Mouse (Mus musculus): Measurements from ENCODE around the gene Abcc4.

Abcc4 gene

DNA sequence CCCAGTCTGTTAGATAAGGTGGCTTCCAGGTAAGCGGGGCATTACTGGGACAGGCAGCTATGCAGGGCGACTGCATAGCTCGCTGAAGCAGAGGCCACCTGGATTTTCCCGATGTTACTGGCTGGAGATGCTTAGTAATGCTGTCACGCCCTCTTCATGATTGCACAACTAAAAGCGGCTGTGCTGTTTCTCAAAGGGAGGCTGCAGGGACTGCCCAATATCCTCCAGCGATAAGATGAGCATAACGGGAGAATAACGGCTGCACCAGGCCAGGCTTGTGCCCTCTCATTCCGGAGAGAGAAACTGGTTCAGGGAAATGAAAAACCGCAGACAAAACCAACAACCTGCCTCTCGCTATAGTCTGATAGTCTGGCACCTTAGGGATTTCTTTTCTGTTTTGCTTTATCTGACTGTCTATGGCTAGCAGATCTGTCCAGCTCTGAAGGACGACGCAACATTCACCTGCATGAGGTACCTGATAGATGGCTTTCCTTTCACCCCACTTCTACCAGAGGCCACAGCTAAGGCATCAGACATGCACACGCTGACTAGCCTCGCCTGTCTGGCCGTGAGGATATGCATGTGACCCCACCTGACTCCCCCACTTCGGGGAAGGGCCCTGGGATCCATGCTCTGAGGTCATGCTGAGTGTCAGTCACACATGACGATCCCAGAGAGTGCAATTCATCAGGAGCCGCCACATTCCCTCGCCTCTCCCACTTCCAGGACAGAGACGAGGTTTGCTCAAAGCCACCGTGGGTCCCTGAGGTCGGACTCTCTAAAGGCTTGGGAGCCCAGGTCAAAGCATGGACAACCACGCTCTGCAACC lies 67.4 kb downstream of the Abcc4 start:
- no peak for DNase-seq (ENCODE audit: low spot score)

DNA sequence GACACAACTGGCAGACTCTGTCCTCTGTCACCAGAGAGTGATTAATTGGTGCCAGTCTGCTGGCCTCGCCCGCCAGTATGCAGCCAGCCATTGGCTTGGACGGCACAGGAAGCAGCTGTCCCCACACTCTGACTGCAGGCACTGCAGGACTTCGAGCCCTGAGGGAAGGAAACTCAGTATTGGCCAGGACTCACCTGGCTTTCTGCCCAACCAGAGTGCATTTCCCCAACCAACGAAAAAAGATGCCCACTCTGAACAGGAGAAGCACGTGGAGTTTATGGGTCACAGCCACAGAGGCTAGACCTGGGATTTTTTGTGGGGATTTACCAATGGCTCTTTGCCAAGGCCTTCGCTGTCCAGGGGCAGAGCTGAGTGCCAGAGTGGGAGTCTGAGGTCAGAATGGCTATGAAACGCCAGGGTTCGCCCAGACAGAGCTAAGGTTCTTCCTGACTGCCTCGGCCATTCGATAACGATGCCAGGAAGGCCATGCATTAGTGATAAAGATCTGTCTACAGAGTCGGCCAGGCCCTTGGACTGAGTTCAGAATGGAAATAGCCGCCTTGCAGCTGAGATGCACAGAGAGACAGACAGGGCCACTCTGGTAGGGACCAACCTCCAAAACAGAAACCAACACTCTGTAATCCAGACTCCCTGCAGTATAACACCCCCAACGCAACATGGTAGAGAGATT lies 70.4 kb downstream of the Abcc4 start:
- no peak for DNase-seq (ENCODE audit: low spot score)

DNA sequence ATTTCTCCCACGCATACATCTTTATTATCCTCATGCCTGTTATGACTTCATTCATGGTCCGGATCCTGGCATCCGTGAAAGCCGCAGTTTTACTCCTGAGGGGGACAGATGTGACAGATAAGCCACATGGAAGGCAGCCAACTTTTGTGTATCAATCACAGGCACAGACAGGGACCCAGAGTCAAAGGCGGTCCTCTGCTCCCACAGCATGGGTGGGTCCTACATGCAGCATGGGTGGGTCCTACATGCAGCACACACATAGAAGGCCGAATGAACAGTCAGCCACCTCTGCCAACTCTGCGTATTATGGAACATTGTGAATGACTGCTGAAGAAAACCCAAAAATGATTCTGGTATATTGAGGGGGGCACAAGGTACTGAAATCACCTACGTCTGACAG lies 76.4 kb downstream of the Abcc4 start:
- DNase-seq (ENCODE audit: low spot score), result no peak

DNA sequence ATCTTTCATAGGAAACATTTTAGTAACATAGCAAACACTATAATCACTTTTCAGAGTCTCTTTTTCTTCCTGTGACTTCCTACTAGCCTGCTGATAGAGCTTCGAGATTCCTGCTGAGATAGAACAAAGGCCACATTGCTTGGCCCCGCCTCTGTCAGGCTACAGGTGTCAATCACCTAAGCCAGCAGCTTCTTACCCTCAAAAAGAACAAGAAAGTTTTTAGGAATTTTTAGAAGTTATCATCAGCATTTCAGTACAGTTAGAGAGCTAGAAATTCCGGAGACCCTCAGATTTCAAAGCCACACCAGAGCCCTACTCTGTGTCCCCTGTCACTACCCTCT lies 84.6 kb downstream of the Abcc4 start:
- no peak for DNase-seq (ENCODE audit: low spot score)

DNA sequence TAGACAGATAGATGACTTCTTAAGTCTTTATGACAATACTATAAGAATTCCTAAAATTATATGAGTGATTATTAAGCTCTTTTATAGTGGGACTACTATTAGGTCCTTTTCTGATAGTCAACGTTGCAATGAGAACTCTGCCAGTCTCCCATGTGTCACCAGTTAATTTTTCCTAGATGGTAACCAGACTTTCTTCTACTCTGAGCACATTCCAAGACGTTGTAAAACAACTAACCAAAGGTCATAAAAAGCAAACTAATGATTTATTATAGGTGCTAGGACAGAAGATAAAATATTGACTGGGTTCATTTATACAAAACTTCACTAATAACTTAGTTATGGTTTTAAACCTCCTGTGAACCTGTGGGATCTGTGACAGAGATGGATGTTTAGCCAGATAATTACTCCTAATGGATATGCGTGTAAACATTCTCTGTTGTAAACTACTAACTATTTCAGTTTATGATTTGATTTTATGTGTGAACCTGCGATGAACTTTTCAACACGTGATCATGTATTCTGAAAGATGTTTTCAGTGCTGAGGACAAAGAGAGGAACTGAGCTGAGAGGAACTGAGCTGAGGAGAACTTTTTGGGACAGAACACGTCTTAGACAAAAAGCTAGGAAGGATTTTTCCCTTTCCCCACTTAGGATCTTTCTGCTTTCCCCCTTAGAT lies 85.1 kb downstream of the Abcc4 start:
- no peak for DNase-seq (ENCODE audit: low spot score)

DNA sequence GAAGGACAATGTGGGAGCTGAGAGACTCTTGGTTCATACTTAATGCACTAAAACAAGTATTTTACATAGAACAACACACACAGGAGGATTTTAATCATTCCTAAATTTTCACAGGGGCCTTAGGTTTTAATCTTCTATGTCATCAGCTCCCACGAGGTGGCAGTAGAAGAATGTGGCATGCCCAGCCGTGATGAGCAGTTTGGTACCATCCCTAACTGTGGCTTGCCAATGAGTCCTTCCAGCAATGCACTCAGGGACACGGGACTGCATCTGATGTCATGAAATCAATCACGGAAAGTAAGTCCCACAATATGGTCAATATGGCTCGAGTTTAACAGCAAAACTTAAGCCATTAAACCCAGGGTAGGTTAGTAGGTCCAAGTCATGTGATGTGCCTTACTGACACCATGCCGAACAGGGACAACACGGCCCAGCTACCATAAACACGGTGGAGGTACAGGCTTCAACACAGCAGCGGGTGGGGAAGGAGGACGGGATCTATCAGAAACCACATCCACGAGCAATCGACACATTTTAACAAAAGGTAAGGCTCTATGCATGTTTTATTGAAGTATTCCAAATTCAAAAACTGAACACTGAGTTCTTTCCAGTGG lies 89.2 kb downstream of the Abcc4 start:
- DNase-seq (ENCODE audit: low spot score), result peak; percentile 74

DNA sequence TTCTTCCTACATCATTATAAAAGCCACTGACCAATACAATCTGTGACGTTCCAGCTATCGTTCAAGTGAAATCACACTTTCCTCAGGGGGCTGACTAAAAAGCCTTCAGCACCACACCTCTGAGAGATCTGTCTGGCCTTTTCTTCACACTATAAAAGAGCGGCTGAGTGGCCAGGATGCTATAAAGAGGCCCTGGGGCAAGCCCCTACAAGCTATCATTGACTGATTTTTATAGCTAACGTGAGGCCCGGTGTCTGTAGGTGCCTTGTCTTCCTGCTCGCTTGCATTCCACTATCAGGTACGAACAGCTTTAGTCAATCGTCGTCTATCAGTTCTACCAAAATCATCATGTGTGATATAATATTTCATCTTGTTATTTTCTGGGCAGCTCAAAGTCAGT lies 92.3 kb downstream of the Abcc4 start:
- no peak for DNase-seq (ENCODE audit: low spot score)

DNA sequence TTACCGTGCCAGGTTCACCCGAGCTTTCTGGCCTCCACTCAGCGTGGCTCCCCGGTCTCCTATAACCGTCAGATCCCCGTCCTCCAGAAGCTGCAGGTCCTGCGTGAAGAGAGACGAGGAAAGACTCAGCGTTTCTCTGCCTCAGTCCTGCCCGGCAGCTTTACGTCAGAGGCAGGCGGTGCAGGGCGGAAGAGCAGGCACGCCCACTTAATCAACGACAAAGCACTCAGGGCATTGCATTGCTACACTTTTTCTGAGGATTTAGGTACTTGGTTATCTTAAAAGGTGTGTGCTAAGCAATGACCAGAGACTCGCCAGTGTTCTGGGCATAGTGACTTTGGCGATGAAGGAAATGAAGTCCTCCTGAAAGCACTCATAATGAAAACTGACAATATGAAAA lies 94.3 kb downstream of the Abcc4 start:
- no peak for DNase-seq (ENCODE audit: low spot score)

DNA sequence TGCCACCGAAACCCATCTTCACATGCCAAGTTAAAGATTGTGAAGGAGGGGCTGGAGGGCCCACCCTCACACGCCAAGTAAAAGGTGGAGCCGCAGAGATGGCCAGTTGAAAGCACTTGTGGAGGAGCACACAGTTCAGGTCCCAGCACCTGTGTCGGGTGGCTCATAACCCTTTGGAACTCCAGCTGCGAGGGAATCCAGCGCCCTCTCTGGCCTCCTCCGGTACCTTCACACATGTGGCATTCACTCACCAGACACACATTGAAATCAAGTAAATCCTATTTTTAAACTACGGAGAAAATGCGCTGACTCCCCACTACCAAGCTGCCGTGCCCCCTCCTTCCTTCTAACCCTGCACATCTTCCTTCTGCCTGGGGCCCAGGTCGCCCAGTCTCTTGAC lies 95.2 kb downstream of the Abcc4 start:
- no peak for DNase-seq (ENCODE audit: low spot score)

DNA sequence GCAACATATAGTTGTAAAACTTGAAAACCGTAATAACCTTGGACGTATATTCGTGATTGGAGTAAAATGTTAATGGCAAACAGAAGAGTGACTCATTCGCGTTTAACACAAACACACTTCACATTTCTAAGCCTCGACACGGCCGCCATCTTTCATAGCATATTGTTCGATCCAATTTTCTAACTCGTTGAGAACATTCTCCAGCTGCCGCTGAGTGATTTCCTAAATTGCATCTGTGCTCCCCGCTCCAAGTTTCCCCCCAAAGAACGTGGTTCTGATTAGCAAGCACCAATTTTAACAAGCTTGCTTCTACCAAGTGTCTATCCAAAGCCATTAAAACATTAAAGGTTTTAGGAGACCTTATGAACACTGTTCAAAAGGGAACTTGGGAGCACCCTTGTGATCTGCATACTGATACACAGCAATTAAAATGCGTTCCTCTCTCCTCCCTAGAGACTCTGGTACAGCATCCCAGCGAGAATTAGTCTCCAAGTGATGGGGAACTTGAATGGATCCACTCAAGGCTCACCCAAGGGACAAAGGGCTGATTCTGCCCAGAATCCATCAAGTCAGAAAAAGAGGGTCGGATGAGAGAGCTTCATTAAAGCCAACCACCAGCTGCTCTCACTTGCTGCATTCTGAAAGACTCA lies 97.1 kb downstream of the Abcc4 start:
- DNase-seq (ENCODE audit: low spot score), result no peak

DNA sequence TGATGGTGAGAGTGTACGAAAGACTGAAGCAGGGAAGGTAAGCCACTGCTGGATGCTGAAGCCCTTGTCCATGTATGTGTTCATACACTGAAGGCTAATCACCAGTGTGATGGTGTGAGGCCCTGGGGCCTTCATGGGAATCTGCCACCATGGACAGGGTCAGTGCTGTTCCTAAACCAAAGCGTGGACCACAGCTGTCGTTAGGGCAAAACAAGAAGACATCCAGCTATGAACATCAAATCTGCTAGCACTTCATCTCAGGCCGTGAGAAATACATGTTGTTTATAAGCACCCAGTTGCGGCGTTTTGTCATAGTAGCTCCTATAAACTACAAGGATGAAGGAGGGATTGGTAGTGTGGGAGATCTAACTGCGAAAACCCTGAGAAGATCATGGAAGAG lies 97.7 kb downstream of the Abcc4 start:
- DNase-seq (ENCODE audit: low spot score), result no peak

DNA sequence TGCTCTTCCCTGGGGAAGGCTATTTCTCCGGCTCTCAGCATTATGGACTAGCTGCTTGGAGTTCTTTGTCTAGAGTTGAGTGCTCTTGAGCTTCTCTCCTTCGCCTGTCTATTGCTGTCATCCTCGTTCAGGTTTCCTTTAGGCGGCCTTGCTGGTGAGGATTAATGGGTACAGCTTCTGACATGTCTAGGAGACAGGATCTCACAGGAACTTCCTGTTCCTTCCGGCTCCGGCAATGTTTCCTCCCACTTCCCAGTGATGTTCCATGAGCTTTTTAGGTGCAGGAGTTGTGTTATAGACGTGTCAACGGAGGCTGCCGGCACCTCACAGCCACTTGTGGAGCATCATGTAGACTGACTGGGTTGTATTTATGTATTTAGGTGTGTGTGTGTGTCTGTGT lies 99.5 kb downstream of the Abcc4 start:
- no peak for DNase-seq (ENCODE audit: low spot score)

DNA sequence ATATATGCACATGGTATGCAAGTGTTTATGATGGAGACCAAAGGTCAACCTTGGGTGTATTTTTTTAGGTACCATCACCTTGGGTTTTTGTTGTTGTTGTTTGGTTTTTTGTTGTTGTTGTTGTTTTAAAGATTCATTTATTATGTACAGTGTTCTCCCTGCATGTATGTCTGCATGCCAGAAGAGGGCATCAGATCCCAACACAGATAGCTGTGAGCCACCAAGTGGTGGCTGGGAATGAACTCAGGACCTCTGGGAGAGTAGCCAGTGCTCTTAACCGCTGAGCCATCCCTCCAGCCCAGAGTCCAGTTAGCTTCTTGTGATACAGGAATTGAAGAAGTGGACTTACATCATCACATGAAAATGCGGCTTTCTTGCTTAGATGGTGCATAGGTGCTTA lies 101.1 kb downstream of the Abcc4 start:
- DNase-seq (ENCODE audit: low spot score), result no peak

DNA sequence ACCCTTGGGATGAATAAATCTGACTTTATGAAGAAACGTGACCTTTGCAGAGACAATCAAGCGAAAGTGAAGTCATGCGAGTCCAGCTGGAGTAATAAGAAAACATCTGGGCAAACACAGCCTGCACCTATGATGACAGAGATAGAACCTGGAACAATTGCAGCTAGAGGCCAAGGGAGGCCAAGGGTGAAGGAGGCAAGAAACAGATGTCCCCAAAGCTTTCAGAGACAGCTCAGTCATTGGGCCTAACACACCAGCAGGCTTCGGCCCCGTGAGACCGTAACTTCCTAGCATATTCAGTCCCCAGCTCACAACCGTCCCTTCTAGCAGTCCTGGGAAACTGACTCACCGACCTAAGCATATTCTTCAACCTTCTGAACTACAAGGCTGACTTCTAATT lies 104.0 kb downstream of the Abcc4 start:
- DNase-seq (ENCODE audit: low spot score), result peak; percentile 24

DNA sequence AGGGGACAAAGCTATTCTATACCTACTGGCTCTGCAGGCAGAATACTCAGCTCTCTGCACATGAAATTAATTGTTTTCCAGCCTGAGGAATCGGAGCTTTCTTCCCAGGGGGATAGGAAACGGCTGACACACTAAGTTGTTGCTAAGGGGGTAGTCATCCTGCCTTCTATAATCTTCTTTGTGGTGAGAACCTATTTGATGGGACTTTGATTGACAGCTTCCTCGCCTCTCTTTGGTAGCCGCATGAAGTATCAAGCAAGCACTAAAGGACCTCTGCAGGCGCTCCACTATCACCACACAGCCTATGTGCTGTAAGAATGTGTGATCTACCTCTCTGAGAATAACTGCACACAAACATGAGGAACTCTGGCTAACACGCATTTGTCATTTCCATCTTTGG lies 105.3 kb downstream of the Abcc4 start:
- DNase-seq (ENCODE audit: low spot score), result no peak

DNA sequence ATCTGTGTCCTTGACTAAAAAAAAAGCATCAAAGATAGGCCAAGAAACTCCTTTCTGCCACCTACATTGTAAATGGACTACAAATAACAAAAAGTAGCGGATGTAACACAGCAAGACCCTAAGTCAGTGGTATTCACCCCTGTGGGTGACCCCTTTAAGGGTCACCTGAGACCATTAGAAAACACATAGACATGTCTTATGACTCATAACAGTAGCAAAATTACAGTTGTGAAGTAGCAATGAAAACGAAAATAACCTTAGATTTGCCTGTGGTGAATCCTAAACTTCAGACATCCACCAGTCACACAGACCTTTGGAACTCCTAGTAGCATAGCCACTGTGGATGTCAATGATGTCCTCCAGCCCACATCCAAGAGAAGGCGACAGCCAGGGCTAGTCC lies 107.3 kb downstream of the Abcc4 start:
- DNase-seq (ENCODE audit: low spot score), result no peak

DNA sequence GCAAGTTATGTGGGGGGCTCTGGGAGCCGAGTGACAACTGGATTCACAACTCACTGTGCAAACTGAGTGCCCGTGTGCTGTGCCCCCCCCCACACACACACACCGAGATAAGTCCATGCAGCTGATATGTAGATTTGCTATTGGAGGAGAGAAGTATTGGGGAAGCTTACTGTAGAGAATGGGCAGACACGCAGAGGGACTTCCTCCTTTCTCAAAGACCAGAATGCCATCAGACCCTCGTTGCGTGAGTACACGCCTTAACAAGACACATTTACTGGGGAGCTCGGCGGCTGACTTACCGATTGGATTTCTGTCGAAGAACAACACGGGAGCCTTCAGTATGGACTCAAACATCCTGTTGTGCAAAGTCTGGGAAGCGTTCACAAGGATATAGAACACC lies 111.6 kb downstream of the Abcc4 start:
- DNase-seq (ENCODE audit: low spot score), result no peak

DNA sequence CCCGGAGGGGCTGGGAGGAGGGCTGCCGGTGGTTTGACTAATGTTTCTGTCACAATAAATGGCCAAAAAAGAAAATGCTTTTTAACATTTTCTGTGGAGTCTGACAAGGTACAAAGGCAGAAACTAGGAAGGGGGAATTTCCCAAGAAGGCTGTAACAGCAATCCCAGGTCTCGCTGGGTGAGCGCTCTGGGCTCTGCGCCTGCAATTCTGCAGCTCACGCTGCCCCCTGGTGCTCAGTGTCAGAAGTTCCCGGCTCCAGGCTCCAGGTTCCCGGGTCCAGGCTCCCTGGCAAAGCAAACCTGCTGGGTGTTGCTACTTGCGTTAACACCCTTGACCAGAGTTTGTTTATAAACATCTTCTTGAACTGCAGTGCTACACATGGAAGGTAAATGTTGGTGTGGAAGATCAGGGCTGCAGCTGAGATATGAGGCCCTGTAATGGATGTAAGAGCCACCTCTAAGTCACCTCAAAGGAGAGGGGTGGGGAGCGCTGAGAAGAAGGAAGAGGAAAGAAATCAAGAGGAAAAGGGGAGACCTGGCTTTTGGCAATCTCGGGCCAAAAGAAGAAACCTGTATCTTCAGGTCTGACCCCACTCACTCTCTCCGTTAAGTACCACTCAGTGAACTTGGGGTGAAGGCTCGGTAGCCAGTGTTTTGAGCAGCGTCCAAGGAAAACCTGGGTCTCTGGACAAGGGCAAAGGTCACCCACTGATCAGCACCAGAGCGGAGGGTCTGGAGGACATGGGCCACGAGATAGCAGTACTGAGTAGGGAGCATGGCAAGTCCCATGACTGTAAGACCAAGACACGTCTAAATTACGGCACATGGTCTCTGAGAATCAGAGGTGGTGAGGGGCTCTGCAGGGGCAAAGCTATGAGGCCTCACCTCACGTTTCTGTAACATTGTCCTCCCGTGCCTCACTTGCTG lies 114.3 kb downstream of the Abcc4 start:
- peak; percentile 82 for DNase-seq (ENCODE audit: low spot score)

DNA sequence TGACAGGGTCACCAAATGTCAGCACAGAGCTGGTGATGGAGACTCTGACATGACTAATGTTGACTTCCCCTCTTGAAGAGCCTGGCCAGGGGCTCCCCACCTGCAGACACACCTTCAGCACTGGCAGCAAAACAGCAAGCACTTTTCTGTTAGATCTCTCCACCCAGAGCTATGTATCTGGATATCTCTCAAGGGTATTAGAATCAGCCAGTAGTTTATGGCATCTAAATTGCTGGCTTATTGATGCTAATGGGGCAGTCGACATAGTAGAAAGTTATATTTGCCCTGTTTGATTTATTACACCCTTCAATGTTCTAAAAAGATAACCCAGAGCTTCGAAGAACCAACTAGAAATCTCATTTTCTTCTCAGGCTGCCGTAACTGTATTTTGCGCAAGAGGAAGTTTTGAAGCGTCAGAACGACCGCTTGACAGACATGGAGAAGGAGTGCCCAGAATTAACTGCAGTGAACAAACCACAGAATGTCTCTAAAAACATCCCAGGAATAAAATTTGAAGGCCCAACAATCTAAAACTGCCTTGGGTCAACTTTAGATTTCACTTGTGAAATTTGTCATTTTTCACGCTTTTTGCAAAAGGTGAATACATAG lies 123.6 kb downstream of the Abcc4 start:
- DNase-seq (ENCODE audit: low spot score), result no peak

DNA sequence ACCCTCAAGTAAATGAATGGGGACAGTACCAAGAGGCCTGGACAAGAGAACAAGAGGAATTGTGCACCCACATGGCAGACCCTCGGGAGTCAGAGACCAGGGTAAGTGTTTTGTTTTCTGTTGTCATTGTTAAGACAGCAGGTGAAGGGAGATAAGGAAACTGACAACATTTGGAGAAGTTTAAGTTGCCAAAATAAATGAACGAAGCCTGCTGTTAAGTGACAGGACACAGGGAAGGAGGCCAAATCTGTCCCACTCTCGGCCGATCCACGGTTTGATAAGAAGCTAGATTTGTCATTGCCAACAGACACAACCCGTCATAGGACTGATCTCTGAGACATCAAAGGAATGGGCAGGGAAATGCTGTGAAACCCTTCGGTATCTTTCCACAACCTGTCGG lies 124.3 kb downstream of the Abcc4 start:
- no peak for DNase-seq (ENCODE audit: low spot score)

All from embryo, embryonic 10 days (tissue).